In genomic region chr19:10895708-10896107, GRCm38 (mm10) we compare ENCODE assay signal across 8 mouse cellular contexts. TPM values are rescaled to one million over a fixed set of nuclear protein-coding genes. Genes with fewer than 3 reads are reported as not detected.
DNase-seq lines count a peak whose midpoint lies in the region; ATAC-seq and TF ChIP-seq lines count a peak whose summit lies in the region.

No protein-coding gene starts in this region.

- CTCF ChIA-PET in Patski (lab: Charles Lee), result interaction anchor here (0.8 to 3.0 kb wide), 9 partner anchors 9 to 217 kb away, joined by 3 to 12 read pairs (median 4); partner anchors contain the start of gene Ptgdr2

- in situ Hi-C loops in Patski (cut with MboI; ENCODE audit: low pct_unique_long_range_greater_than_20kb), result no loop called here

- no peaks in the 10 kb centered on the region for H3K9me3 ChIP-seq in kidney, postnatal 0 days (replicated peaks; ENCODE audit: low read length)
- H3K9me3 ChIP-seq in forebrain, embryonic 13.5 days (replicated peaks), result no peaks in the 10 kb centered on the region
- no peaks in the 10 kb centered on the region for H3K9me3 ChIP-seq in liver, embryonic 16.5 days (replicated peaks; ENCODE audit: control insufficient read depth, low read length)

- H3K4me1 ChIP-seq in kidney, postnatal 0 days (replicated peaks; ENCODE audit: insufficient read depth, low read length), result peaks cover 10% of the 10 kb centered on the region; the same call in 1 of the 2 replicates
- peaks cover 23% of the 10 kb centered on the region for H3K4me1 ChIP-seq in forebrain, embryonic 13.5 days
- H3K4me1 ChIP-seq in liver, embryonic 16.5 days (ENCODE audit: control insufficient read depth, low read depth, low read length), result peaks cover 13% of the 10 kb centered on the region

- H3K4me3 ChIP-seq in kidney, postnatal 0 days (replicated peaks; ENCODE audit: low read depth, low read length), result peak overlapping the region; percentile 80
- H3K4me3 ChIP-seq in forebrain, embryonic 13.5 days, result peak overlapping the region; percentile 90
- H3K4me3 ChIP-seq in liver, embryonic 16.5 days (ENCODE audit: low read depth, low read length), result peak overlapping the region; percentile 84

- DNase-seq in kidney, postnatal 0 days (ENCODE audit: low spot score), result peak; percentile 52
- DNase-seq in kidney, adult 9 months, result no peak
- no peak for DNase-seq in Patski (ENCODE audit: low read depth, low spot score)
- no peak for DNase-seq in layer of hippocampus, postnatal 14 days (ENCODE audit: low spot score in 2 of 2)
- no peak for DNase-seq in ovary, postnatal 14 days (ENCODE audit: low spot score)
- no peak for DNase-seq in frontal cortex, postnatal 36 days (ENCODE audit: low spot score in 2 of 2)

- peaks cover 24% of the 10 kb centered on the region for H3K36me3 ChIP-seq in kidney, postnatal 0 days (ENCODE audit: insufficient read depth, low read length)
- peaks cover 36% of the 10 kb centered on the region for H3K36me3 ChIP-seq in forebrain, embryonic 13.5 days (ENCODE audit: poor library complexity, severe bottlenecking)
- H3K36me3 ChIP-seq in liver, embryonic 16.5 days (ENCODE audit: control insufficient read depth, insufficient read depth), result peaks cover 12% of the 10 kb centered on the region

- peak overlapping the region; percentile 91 for H3K9ac ChIP-seq in kidney, postnatal 0 days (ENCODE audit: low read depth, low read length)
- peak overlapping the region; percentile 94 for H3K9ac ChIP-seq in forebrain, embryonic 13.5 days
- peak overlapping the region; percentile 82 for H3K9ac ChIP-seq in liver, embryonic 16.5 days (ENCODE audit: low read depth, low read length)

- peak overlapping the region; percentile 92 for H3K27ac ChIP-seq in kidney, postnatal 0 days
- peak overlapping the region; percentile 92 for H3K27ac ChIP-seq in forebrain, embryonic 13.5 days
- H3K27ac ChIP-seq in liver, embryonic 16.5 days (ENCODE audit: low read length), result peak overlapping the region; percentile 78

- POLR2A ChIA-PET in Patski (lab: Charles Lee), result interaction anchor here (0.6 to 1.2 kb wide), 6 partner anchors 10 to 334 kb away, joined by 3 to 5 read pairs (median 4); no protein-coding TSS in a partner anchor

- WGBS in kidney, postnatal 0 days, result under 1% methylated on average over 16 of the region's 16 CpGs
- 2% methylated on average over 16 of the region's 16 CpGs for WGBS in forebrain, embryonic 13.5 days
- WGBS in liver, embryonic 16.5 days (ENCODE audit: insufficient replicate concordance), result 1% methylated on average over 16 of the region's 16 CpGs

- H3K4me2 ChIP-seq in kidney, postnatal 0 days (ENCODE audit: low read length), result peak overlapping the region; percentile 69
- peak overlapping the region; percentile 89 for H3K4me2 ChIP-seq in forebrain, embryonic 13.5 days
- peak overlapping the region; percentile 80 for H3K4me2 ChIP-seq in liver, embryonic 16.5 days (ENCODE audit: low read depth, low read length)

- no peak for TF ChIP-seq CTCF in kidney, postnatal 0 days (IDR thresholded peaks at IDR 0.05; ENCODE audit: low read depth)
- no peak for TF ChIP-seq CTCF in Patski (IDR thresholded peaks at IDR 0.05)

- ATAC-seq in kidney, postnatal 0 days (replicated peaks; ENCODE audit: low FRiP score, low read depth), result peak; percentile 4; the same call in 1 of the 2 replicates
- peak; percentile 27 for ATAC-seq in Patski
- no peak for ATAC-seq in forebrain, embryonic 13.5 days
- no peak for ATAC-seq in liver, embryonic 16.5 days (ENCODE audit: low read depth)

- H3K27me3 ChIP-seq in kidney, postnatal 0 days (ENCODE audit: insufficient read depth, low read length), result no peaks in the 10 kb centered on the region
- no peaks in the 10 kb centered on the region for H3K27me3 ChIP-seq in Patski
- no peaks in the 10 kb centered on the region for H3K27me3 ChIP-seq in forebrain, embryonic 13.5 days
- no peaks in the 10 kb centered on the region for H3K27me3 ChIP-seq in liver, embryonic 16.5 days (ENCODE audit: control insufficient read depth, insufficient read depth, low read depth, low read length)

RNA-seq across cellular contexts. Expression of gene Prpf19, which starts 0.7 kb away (rescaled TPM):
- 30.6 and 35.2 TPM in 2 replicates for polyA plus RNA-seq in kidney, postnatal 0 days (2015; fragmentation: Nextera tagmentation; extraction: Ambion mirVana)
- 251 TPM for polyA plus RNA-seq in Patski (2021)
- 45.3 and 50.8 TPM in 2 replicates for polyA plus RNA-seq in forebrain, embryonic 13.5 days (2015; fragmentation: Nextera tagmentation; extraction: Ambion mirVana)
- 11.7 and 12.2 TPM in 2 replicates for polyA plus RNA-seq in liver, embryonic 16.5 days (2015; fragmentation: Nextera tagmentation; extraction: Ambion mirVana)
- 100 to 1,000 TPM; 198 to 203 TPM for total RNA-seq in layer of hippocampus, postnatal 14 days (2021)

RNA-seq across cellular contexts. Expression of gene Tmem109, which starts 13.9 kb away (rescaled TPM):
- 87.0 and 89.6 TPM in 2 replicates for polyA plus RNA-seq in kidney, postnatal 0 days (2015; fragmentation: Nextera tagmentation; extraction: Ambion mirVana)
- 81.0 TPM for polyA plus RNA-seq in Patski (2021)
- polyA plus RNA-seq in forebrain, embryonic 13.5 days (2015; fragmentation: Nextera tagmentation; extraction: Ambion mirVana), result 33.6 and 35.6 TPM in 2 replicates
- polyA plus RNA-seq in liver, embryonic 16.5 days (2015; fragmentation: Nextera tagmentation; extraction: Ambion mirVana), result 16.9 and 20.0 TPM in 2 replicates
- 10 to 100 TPM; 33.2 to 40.9 TPM for total RNA-seq in layer of hippocampus, postnatal 14 days (2021)

RNA-seq across cellular contexts. Expression of gene Zp1, which starts 24.7 kb away (rescaled TPM):
- not detected in 2 replicates for polyA plus RNA-seq in kidney, postnatal 0 days (2015; fragmentation: Nextera tagmentation; extraction: Ambion mirVana)
- polyA plus RNA-seq in Patski (2021), result 0.17 TPM
- polyA plus RNA-seq in forebrain, embryonic 13.5 days (2015; fragmentation: Nextera tagmentation; extraction: Ambion mirVana), result not detected in 2 replicates
- polyA plus RNA-seq in liver, embryonic 16.5 days (2015; fragmentation: Nextera tagmentation; extraction: Ambion mirVana), result not detected in 2 replicates
- total RNA-seq in layer of hippocampus, postnatal 14 days (2021), result not detected

RNA-seq across cellular contexts. Expression of gene Tmem132a, which starts 26.0 kb away (rescaled TPM):
- polyA plus RNA-seq in kidney, postnatal 0 days (2015; fragmentation: Nextera tagmentation; extraction: Ambion mirVana), result 43.5 and 45.0 TPM in 2 replicates
- polyA plus RNA-seq in Patski (2021), result 114 TPM
- 131 and 135 TPM in 2 replicates for polyA plus RNA-seq in forebrain, embryonic 13.5 days (2015; fragmentation: Nextera tagmentation; extraction: Ambion mirVana)
- 2.7 and 3.1 TPM in 2 replicates for polyA plus RNA-seq in liver, embryonic 16.5 days (2015; fragmentation: Nextera tagmentation; extraction: Ambion mirVana)
- total RNA-seq in layer of hippocampus, postnatal 14 days (2021), result 100 to 1,000 TPM; 221 to 224 TPM

RNA-seq across cellular contexts. Expression of gene Ptgdr2, which starts 41.3 kb away (rescaled TPM):
- not detected in 2 replicates for polyA plus RNA-seq in kidney, postnatal 0 days (2015; fragmentation: Nextera tagmentation; extraction: Ambion mirVana)
- 0.21 TPM for polyA plus RNA-seq in Patski (2021)
- polyA plus RNA-seq in forebrain, embryonic 13.5 days (2015; fragmentation: Nextera tagmentation; extraction: Ambion mirVana), result 0.06 and 0.17 TPM in 2 replicates
- 0.04 and 0.05 TPM in 2 replicates for polyA plus RNA-seq in liver, embryonic 16.5 days (2015; fragmentation: Nextera tagmentation; extraction: Ambion mirVana)
- total RNA-seq in layer of hippocampus, postnatal 14 days (2021), result under 1 TPM; 0.29 to 0.32 TPM

Comparison
In these comparisons a context has a peak if more than half of its experiments do, and no peak if none do; other contexts are left out.
1. ATAC-seq: peak in kidney, postnatal 0 days (single experiment) and Patski (single experiment); none in forebrain, embryonic 13.5 days (single experiment) and liver, embryonic 16.5 days (single experiment).
2. Peak in every context shown above with its lines, with median percentiles within 50 percentile points of each other: H3K27ac ChIP-seq, H3K4me2 ChIP-seq, H3K4me3 ChIP-seq and H3K9ac ChIP-seq.